Mouse (Mus musculus) limb, embryonic 15.5 days (tissue): ENCODE measurements at regions not wholly inside any gene's neighbourhood (a gene's known extent, or its start where the extent isn't known, plus 50 kb on each side); places are given as distances from the start of the nearest gene placed in this dataset.
A peak's percentile ranks its signal among the peaks of the same experiment; 100 is the strongest.

Experiments used
- ATAC-seq: fragments of 200-750 bp; cut with Nextera tagmentation; 2 replicates; pipeline ENCODE4 v1.8.0; 2017; ENCODE audit warnings: low read depth, moderate TSS enrichment; ENCODE audit not compliant: insufficient number of reproducible peaks, low FRiP score, low TSS enrichment
- H3K27ac ChIP-seq: fragments of 300-500 bp; sonication (generic); 2 replicates; pipeline ENCODE4 v1.5.1; 2015; ENCODE audit warnings: moderate library complexity, mild to moderate bottlenecking, inconsistent platforms
- H3K27me3 ChIP-seq: fragments of 300-500 bp; sonication (generic); 2 replicates; pipeline ENCODE4 v1.6.1; 2015; ENCODE audit warnings: inconsistent platforms
- H3K36me3 ChIP-seq: fragments of 300-500 bp; sonication (generic); 2 replicates; pipeline ENCODE4 v1.6.1; 2015; ENCODE audit warnings: inconsistent platforms
- H3K4me1 ChIP-seq: fragments of 300-500 bp; sonication (generic); 2 replicates; pipeline ENCODE4 v1.6.1; 2015; ENCODE audit warnings: inconsistent platforms
- H3K4me2 ChIP-seq: fragments of 300-500 bp; sonication (generic); 2 replicates; pipeline ENCODE4 v1.6.1; 2015; ENCODE audit warnings: mild to moderate bottlenecking, inconsistent platforms
- H3K4me3 ChIP-seq: fragments of 300-500 bp; sonication (generic); 2 replicates; pipeline ENCODE4 v1.5.1; 2015; ENCODE audit warnings: mild to moderate bottlenecking, inconsistent platforms
- H3K9ac ChIP-seq: fragments of 300-500 bp; sonication (generic); 2 replicates; pipeline ENCODE4 v1.6.1; 2015; ENCODE audit warnings: inconsistent platforms
- H3K9me3 ChIP-seq: fragments of 300-500 bp; sonication (generic); 2 replicates; pipeline ENCODE4 v1.6.1; 2016; ENCODE audit warnings: inconsistent platforms
- WGBS: fragments of 180-500 bp; shearing (Covaris S2); methylation state at CpG from one replicate; pipeline ENCODE4 v1.1.7; 2015; 5-methylcytosine and 5-hydroxymethylcytosine counted together

GRCm38 (mm10) chr6:116906426-116907172 is 189.9 kb upstream of the Tmem72 start:
- no peaks in the 10 kb centered on the region for H3K27me3 ChIP-seq

DNA sequence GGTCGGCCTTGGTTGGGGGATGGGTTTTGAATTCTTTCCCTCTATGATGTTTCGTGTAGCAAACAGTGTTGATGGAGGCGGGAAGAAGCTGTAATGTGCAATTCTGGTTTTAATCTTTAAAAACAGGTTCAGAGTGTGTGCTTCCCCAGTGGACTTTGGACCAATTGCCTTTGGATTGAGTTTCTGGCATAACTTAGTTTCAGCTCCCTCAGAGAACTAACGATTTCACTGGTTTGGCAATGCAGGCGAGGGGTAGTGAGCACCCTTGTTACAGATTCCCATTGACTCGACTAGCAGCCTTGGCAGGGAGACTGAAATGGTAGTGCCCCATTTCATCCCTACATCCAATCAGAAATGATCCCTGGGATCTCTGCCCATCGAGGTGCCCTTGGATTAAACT is 193.9 kb upstream of the Tmem72 start:
- H3K4me3 ChIP-seq = no peak overlapping the region
- ATAC-seq = no peak
- H3K9ac ChIP-seq = no peak overlapping the region
- H3K4me2 ChIP-seq = no peak overlapping the region
- no peaks in the 10 kb centered on the region for H3K4me1 ChIP-seq
- no peaks in the 10 kb centered on the region for H3K9me3 ChIP-seq
- no peaks in the 10 kb centered on the region for H3K36me3 ChIP-seq
- no peak overlapping the region for H3K27ac ChIP-seq
- H3K27me3 ChIP-seq = no peaks in the 10 kb centered on the region
- 67% methylated on average over 7 of the region's 7 CpGs for WGBS

More at GRCm38 (mm10) chr6:116906426-116907172, 189.9 kb upstream of the Tmem72 start:
- ATAC-seq = no peak
- Histone ChIP-seq H3K27ac (no peak overlapping the region), H3K4me2 (no peak overlapping the region), H3K9me3 (no peaks in the 10 kb centered on the region), H3K36me3 (no peaks in the 10 kb centered on the region), H3K4me1 (no peaks in the 10 kb centered on the region), H3K4me3 (no peak overlapping the region), H3K9ac (no peak overlapping the region)
- 65% methylated on average over 7 of the region's 7 CpGs for WGBS

DNA sequence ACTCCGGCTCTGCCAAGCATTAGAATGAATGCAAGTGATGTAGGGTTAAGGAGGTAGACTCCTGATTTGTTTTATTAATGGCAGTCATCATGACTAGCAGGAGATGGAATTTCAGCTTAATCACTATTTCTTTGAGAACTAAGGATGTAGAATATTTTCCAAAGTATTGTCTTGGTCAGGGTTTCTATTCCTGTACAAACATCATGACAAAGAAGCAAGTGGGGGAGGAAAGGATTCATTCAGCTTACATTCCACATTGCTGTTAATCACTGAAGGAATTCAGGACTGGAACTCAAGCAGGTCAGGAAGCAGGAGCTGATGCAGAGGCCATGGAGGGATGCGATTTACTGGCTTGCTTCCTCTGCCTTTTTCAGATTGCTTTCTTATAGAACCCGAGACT is 195.4 kb upstream of the Tmem72 start:
- H3K27ac ChIP-seq = no peak overlapping the region
- no peaks in the 10 kb centered on the region for H3K27me3 ChIP-seq
- ATAC-seq = no peak
- H3K36me3 ChIP-seq = no peaks in the 10 kb centered on the region
- H3K4me3 ChIP-seq = no peak overlapping the region
- H3K4me1 ChIP-seq = no peaks in the 10 kb centered on the region
- H3K9ac ChIP-seq = no peak overlapping the region
- no peak overlapping the region for H3K4me2 ChIP-seq
- H3K9me3 ChIP-seq = no peaks in the 10 kb centered on the region
- 78% methylated on average over 3 of the region's 3 CpGs for WGBS

DNA sequence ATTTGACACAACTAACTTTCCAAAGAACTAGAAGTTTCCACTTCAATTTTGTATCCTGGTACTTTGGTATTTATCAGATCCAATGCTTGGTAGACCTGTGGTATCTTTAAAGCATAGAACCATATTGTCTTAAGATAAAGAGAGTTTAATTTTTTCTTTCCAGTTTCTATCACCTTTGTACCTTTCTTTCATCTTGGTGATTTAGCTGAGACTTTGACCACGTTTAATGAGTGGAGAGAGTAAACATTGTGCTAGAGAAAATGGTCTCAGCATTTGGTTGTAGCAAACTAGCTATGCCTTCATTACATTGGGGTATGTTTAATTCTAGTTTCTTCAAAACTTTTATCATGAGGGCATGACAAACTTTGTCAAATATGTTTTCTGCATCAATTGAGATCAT is 197.4 kb upstream of the Tmem72 start:
- Histone ChIP-seq H3K27me3 (no peaks in the 10 kb centered on the region), H3K4me2 (no peak overlapping the region), H3K27ac (no peak overlapping the region), H3K4me1 (no peaks in the 10 kb centered on the region), H3K9ac (no peak overlapping the region), H3K9me3 (no peaks in the 10 kb centered on the region), H3K36me3 (no peaks in the 10 kb centered on the region), H3K4me3 (no peak overlapping the region)
- ATAC-seq = no peak
- WGBS = 64% methylated on average over 1 of the region's 1 CpGs

DNA sequence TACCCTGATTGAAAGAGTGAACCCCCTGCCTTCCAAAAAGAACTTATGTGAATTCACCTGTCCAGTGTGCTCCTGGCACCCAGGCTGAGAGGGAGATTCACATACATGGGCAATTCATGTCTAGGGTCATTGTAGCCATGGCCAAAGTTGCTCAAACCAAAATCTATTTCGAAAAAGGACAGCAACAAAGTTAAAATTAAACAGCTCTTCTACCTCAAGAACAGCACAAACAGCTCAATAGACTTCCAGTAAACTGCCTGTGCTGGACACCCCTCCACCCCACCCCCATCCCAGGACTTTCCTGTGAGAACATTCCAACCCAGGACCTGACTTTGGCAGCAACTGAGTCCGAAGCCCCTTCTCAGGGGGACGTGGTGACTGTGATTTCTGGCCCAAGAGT is 218.3 kb upstream of the Tmem72 start:
- no peaks in the 10 kb centered on the region for H3K36me3 ChIP-seq
- no peak overlapping the region for H3K27ac ChIP-seq
- no peak overlapping the region for H3K9ac ChIP-seq
- no peak for ATAC-seq
- H3K9me3 ChIP-seq = no peaks in the 10 kb centered on the region
- H3K4me3 ChIP-seq = no peak overlapping the region
- H3K4me2 ChIP-seq = no peak overlapping the region
- WGBS = 71% methylated on average over 3 of the region's 3 CpGs
- no peaks in the 10 kb centered on the region for H3K27me3 ChIP-seq
- no peaks in the 10 kb centered on the region for H3K4me1 ChIP-seq

- 46% methylated on average over 9 of the region's 9 CpGs for WGBS
- Histone ChIP-seq H3K4me1 (peaks cover 20% of the 10 kb centered on the region), H3K4me3 (no peak overlapping the region), H3K36me3 (no peaks in the 10 kb centered on the region), H3K27ac (no peak overlapping the region), H3K4me2 (no peak overlapping the region), H3K9ac (no peak overlapping the region), H3K27me3 (no peaks in the 10 kb centered on the region), H3K9me3 (no peaks in the 10 kb centered on the region)
- ATAC-seq = no peak
These were observed 224.9 kb upstream of the Tmem72 start for GRCm38 (mm10) chr6:116941576-116941975.

DNA sequence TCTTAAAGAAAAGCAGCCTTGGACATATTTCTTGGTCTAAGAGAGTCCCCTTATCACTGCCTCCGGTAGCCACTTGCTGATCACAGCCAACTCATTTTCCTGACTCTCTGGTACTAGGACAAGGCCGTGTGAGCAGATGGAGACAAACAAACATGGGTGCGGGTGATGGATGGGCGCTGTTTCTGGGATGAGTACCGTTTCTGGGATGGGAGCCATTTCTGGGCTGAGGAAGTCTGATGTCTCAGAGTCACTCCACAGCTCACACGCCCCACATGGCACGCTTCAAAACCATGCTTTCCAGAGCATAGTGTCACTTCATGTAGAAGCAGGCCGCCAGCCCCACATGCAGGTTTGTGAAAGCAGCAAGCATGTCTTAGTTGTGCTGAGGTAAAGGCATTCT is 225.6 kb upstream of the Cxcl12 start:
- Histone ChIP-seq H3K4me2 (no peak overlapping the region), H3K27ac (no peak overlapping the region), H3K4me3 (no peak overlapping the region), H3K4me1 (peaks cover 25% of the 10 kb centered on the region), H3K36me3 (no peaks in the 10 kb centered on the region), H3K9ac (no peak overlapping the region), H3K9me3 (no peaks in the 10 kb centered on the region), H3K27me3 (no peaks in the 10 kb centered on the region)
- 92% methylated on average over 8 of the region's 8 CpGs for WGBS
- no peak for ATAC-seq

- H3K9me3 ChIP-seq = no peaks in the 10 kb centered on the region
- 18% methylated on average over 8 of the region's 8 CpGs for WGBS
- H3K4me2 ChIP-seq = no peak overlapping the region
- no peak overlapping the region for H3K9ac ChIP-seq
- H3K27me3 ChIP-seq = no peaks in the 10 kb centered on the region
- peak; percentile 56; the same call in 1 of the 2 replicates for ATAC-seq
- H3K27ac ChIP-seq = peak overlapping the region; percentile 54
- peaks cover 22% of the 10 kb centered on the region for H3K4me1 ChIP-seq
- no peaks in the 10 kb centered on the region for H3K36me3 ChIP-seq
- no peak overlapping the region for H3K4me3 ChIP-seq
These were observed 222.1 kb upstream of the Cxcl12 start for GRCm38 (mm10) chr6:116946083-116946732.

GRCm38 (mm10) chr6:116959611-116960010 is 208.7 kb upstream of the Cxcl12 start:
- H3K4me3 ChIP-seq = no peak overlapping the region
- peaks cover 24% of the 10 kb centered on the region for H3K4me1 ChIP-seq
- peak overlapping the region; percentile 75 for H3K27ac ChIP-seq
- peak overlapping the region; percentile 33 for H3K4me2 ChIP-seq
- H3K36me3 ChIP-seq = no peaks in the 10 kb centered on the region
- H3K9ac ChIP-seq = no peak overlapping the region
- no peaks in the 10 kb centered on the region for H3K9me3 ChIP-seq
- H3K27me3 ChIP-seq = no peaks in the 10 kb centered on the region
- ATAC-seq = 0 out of 2 replicates have a peak, but pooled peaks have one; percentile 14
- WGBS = 35% methylated on average over 13 of the region's 13 CpGs

GRCm38 (mm10) chr6:116960641-116961040 is 207.7 kb upstream of the Cxcl12 start:
- H3K9me3 ChIP-seq = no peaks in the 10 kb centered on the region
- H3K27ac ChIP-seq = peak overlapping the region; percentile 75; the same call in 1 of the 2 replicates
- no peaks in the 10 kb centered on the region for H3K36me3 ChIP-seq
- WGBS = 52% methylated on average over 3 of the region's 3 CpGs
- H3K4me3 ChIP-seq = no peak overlapping the region
- H3K9ac ChIP-seq = no peak overlapping the region
- no peak overlapping the region for H3K4me2 ChIP-seq
- peaks cover 24% of the 10 kb centered on the region for H3K4me1 ChIP-seq
- no peak for ATAC-seq
- H3K27me3 ChIP-seq = no peaks in the 10 kb centered on the region

GRCm38 (mm10) chr6:116966436-116966835 is 201.9 kb upstream of the Cxcl12 start:
- WGBS = 21% methylated on average over 3 of the region's 3 CpGs

DNA sequence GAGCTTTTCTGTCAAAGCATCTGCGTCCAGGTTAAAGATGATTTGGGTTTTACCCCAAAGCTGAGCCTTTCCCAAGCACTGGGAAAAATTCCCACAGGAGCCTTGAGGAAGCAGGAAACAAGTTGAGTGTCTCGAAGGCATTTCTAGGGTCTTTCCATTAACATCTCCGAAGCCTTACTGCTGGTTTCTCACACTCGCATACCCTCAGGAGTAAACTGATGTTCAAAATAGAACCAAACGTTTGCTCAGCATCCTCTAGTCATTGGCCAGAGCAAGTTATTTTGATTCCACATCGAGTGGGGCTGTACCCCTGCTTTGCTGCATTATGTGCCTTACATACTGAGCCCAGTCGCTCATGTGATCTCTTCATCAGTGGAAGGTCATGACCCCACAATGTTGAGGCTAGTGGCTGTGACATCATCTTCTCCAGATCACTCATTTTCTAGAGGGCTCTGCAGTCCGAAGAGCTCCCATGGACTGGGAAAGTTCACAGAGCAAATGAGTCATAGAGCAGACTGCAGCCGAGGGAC is 198.9 kb upstream of the Cxcl12 start:
- Histone ChIP-seq H3K4me2 (no peak overlapping the region), H3K27me3 (no peaks in the 10 kb centered on the region), H3K9me3 (no peaks in the 10 kb centered on the region), H3K4me3 (no peak overlapping the region), H3K4me1 (peaks cover 12% of the 10 kb centered on the region), H3K36me3 (no peaks in the 10 kb centered on the region), H3K27ac (no peak overlapping the region), H3K9ac (no peak overlapping the region)
- ATAC-seq = no peak
- WGBS = 59% methylated on average over 9 of the region's 9 CpGs

More at GRCm38 (mm10) chr6:116966436-116966835, 201.9 kb upstream of the Cxcl12 start:
- H3K4me1 ChIP-seq = peaks cover 20% of the 10 kb centered on the region
- H3K9me3 ChIP-seq = no peaks in the 10 kb centered on the region
- no peak overlapping the region for H3K9ac ChIP-seq
- H3K27me3 ChIP-seq = no peaks in the 10 kb centered on the region
- ATAC-seq = no peak
- H3K4me3 ChIP-seq = no peak overlapping the region
- H3K36me3 ChIP-seq = no peaks in the 10 kb centered on the region
- H3K4me2 ChIP-seq = no peak overlapping the region
- H3K27ac ChIP-seq = no peak overlapping the region
